Mouse (Mus musculus): ENCODE measurements at regions not wholly inside any gene's neighbourhood (a gene's known extent, or its start where the extent isn't known, plus 50 kb on each side); places are given as distances from the start of the nearest gene placed in this dataset.

GRCm38 (mm10) chr9:15175866-15176265 is 63.0 kb upstream of the Vstm5 start:
- peaks cover 5% of the 10 kb centered on the region; the same call in 1 of the 2 replicates for H3K4me1 ChIP-seq
- no peaks in the 10 kb centered on the region for H3K36me3 ChIP-seq
- H3K9ac ChIP-seq = no peak overlapping the region
- H3K4me3 ChIP-seq (replicated peaks) = no peak overlapping the region
- no peaks in the 10 kb centered on the region for H3K9me3 ChIP-seq (replicated peaks)
- H3K27ac ChIP-seq (replicated peaks) = no peak overlapping the region
- H3K27me3 ChIP-seq = no peaks in the 10 kb centered on the region
- 92% methylated on average over 1 of the region's 1 CpGs for WGBS
- no peak for ATAC-seq (ENCODE audit: insufficient number of reproducible peaks, low FRiP score, low TSS enrichment, low read depth)
- H3K4me2 ChIP-seq (replicated peaks) = no peak overlapping the region

- Histone ChIP-seq H3K27ac (replicated peaks) (no peak overlapping the region), H3K36me3 (no peaks in the 10 kb centered on the region), H3K4me2 (replicated peaks) (no peak overlapping the region), H3K4me3 (replicated peaks) (no peak overlapping the region), H3K27me3 (no peaks in the 10 kb centered on the region), H3K9ac (no peak overlapping the region), H3K4me1 (peaks cover 10% of the 10 kb centered on the region; the same call in 1 of the 2 replicates), H3K9me3 (replicated peaks) (no peaks in the 10 kb centered on the region)
- 89% methylated on average over 1 of the region's 1 CpGs for WGBS
- no peak for ATAC-seq (ENCODE audit: insufficient number of reproducible peaks, low FRiP score, low TSS enrichment, low read depth)
Observed at GRCm38 (mm10) chr9:15175412-15175811, 63.4 kb upstream of the Vstm5 start.

- H3K36me3 ChIP-seq = no peaks in the 10 kb centered on the region
- H3K27me3 ChIP-seq = no peaks in the 10 kb centered on the region
- no peak overlapping the region for H3K4me3 ChIP-seq (replicated peaks)
- no peak overlapping the region for H3K9ac ChIP-seq
- H3K4me1 ChIP-seq = peaks cover 10% of the 10 kb centered on the region; the same call in 1 of the 2 replicates
- peak overlapping the region; percentile 23; the same call in 1 of the 2 replicates for H3K27ac ChIP-seq (replicated peaks)
- ATAC-seq (ENCODE audit: insufficient number of reproducible peaks, low FRiP score, low TSS enrichment, low read depth) = no peak
- 13% methylated on average over 3 of the region's 3 CpGs for WGBS
- no peak overlapping the region for H3K4me2 ChIP-seq (replicated peaks)
- no peaks in the 10 kb centered on the region for H3K9me3 ChIP-seq (replicated peaks)
Observed at GRCm38 (mm10) chr9:15170911-15171310, 59.0 kb upstream of the Hephl1 start.

GRCm38 (mm10) chr9:15169714-15170113 is 57.8 kb upstream of the Hephl1 start:
- no peak overlapping the region for H3K27ac ChIP-seq (replicated peaks)
- H3K4me2 ChIP-seq (replicated peaks) = no peak overlapping the region
- H3K4me3 ChIP-seq (replicated peaks) = no peak overlapping the region
- no peaks in the 10 kb centered on the region for H3K36me3 ChIP-seq
- no peaks in the 10 kb centered on the region for H3K9me3 ChIP-seq (replicated peaks)
- ATAC-seq (ENCODE audit: insufficient number of reproducible peaks, low FRiP score, low TSS enrichment, low read depth) = no peak
- 59% methylated on average over 1 of the region's 1 CpGs for WGBS
- H3K4me1 ChIP-seq = peaks cover 10% of the 10 kb centered on the region; the same call in 1 of the 2 replicates
- H3K9ac ChIP-seq = no peak overlapping the region
- no peaks in the 10 kb centered on the region for H3K27me3 ChIP-seq

- H3K36me3 ChIP-seq = no peaks in the 10 kb centered on the region
- no peak for ATAC-seq (ENCODE audit: insufficient number of reproducible peaks, low FRiP score, low TSS enrichment, low read depth)
- H3K9ac ChIP-seq = no peak overlapping the region
- H3K27ac ChIP-seq (replicated peaks) = no peak overlapping the region
- no peak overlapping the region for H3K4me2 ChIP-seq (replicated peaks)
- 76% methylated on average over 6 of the region's 6 CpGs for WGBS
- no peaks in the 10 kb centered on the region for H3K9me3 ChIP-seq (replicated peaks)
- no peak overlapping the region for H3K4me3 ChIP-seq (replicated peaks)
- peaks cover 10% of the 10 kb centered on the region; the same call in 1 of the 2 replicates for H3K4me1 ChIP-seq
- H3K27me3 ChIP-seq = no peaks in the 10 kb centered on the region
Observed at GRCm38 (mm10) chr9:15168961-15169360, 57.1 kb upstream of the Hephl1 start.

- peak; percentile 11; the same call in 1 of the 2 replicates for ATAC-seq (ENCODE audit: insufficient number of reproducible peaks, low FRiP score, low TSS enrichment, low read depth)
- H3K9me3 ChIP-seq (replicated peaks) = no peaks in the 10 kb centered on the region
- H3K27ac ChIP-seq (replicated peaks) = no peak overlapping the region
- H3K36me3 ChIP-seq = no peaks in the 10 kb centered on the region
- H3K27me3 ChIP-seq = no peaks in the 10 kb centered on the region
- no peak overlapping the region for H3K4me2 ChIP-seq (replicated peaks)
- H3K4me3 ChIP-seq (replicated peaks) = no peak overlapping the region
- peaks cover 10% of the 10 kb centered on the region; the same call in 1 of the 2 replicates for H3K4me1 ChIP-seq
- 89% methylated on average over 2 of the region's 2 CpGs for WGBS
- no peak overlapping the region for H3K9ac ChIP-seq
Observed at GRCm38 (mm10) chr9:15166896-15167295, 55.0 kb upstream of the Hephl1 start.

- no peak for ATAC-seq (ENCODE audit: insufficient number of reproducible peaks, low FRiP score, low TSS enrichment, low read depth)
Observed at GRCm38 (mm10) chr9:15166476-15166875, 54.6 kb upstream of the Hephl1 start.

More at GRCm38 (mm10) chr9:15166476-15166875, 54.6 kb upstream of the Hephl1 start:
- no peak overlapping the region for H3K27ac ChIP-seq (replicated peaks)
- no peak overlapping the region for H3K4me3 ChIP-seq (replicated peaks)
- WGBS = 92% methylated on average over 4 of the region's 4 CpGs
- peaks cover 10% of the 10 kb centered on the region; the same call in 1 of the 2 replicates for H3K4me1 ChIP-seq
- H3K27me3 ChIP-seq = no peaks in the 10 kb centered on the region
- peaks cover 2% of the 10 kb centered on the region for H3K9me3 ChIP-seq (replicated peaks)
- H3K4me2 ChIP-seq (replicated peaks) = no peak overlapping the region
- H3K36me3 ChIP-seq = no peaks in the 10 kb centered on the region
- no peak overlapping the region for H3K9ac ChIP-seq

Data from embryonic facial prominence, embryonic 15.5 days (tissue).